Mouse (Mus musculus): Measurements from ENCODE around the gene Serpine1. TPM values are rescaled to one million over a fixed set of nuclear protein-coding genes. Genes with fewer than 3 reads are reported as not detected.

Serpine1 gene
- total RNA-seq, 2 experiments from 2014 or later: 0.70 to 0.89 TPM

DNA sequence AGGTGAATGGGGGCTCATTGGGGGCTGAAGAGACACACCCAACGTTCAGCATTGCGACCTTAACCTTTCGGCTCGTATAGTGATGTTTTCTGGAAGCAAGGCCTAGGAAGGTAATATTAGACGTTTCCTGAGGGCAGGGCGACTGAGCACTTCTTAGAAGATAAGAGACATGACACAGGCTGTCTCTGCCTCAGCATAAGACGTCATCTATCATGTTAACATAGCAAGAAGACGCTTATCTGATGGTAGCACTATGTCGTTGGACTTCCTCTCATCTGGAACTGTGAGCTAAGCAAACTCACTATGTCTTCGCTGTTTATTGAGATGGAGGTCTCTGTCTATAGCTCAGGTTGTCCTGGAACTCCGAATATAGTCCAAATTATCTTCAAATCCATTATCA, 26.4 kb upstream of the Serpine1 start:
- no peak for DNase-seq (ENCODE audit: low spot score in 2 of 2)

DNA sequence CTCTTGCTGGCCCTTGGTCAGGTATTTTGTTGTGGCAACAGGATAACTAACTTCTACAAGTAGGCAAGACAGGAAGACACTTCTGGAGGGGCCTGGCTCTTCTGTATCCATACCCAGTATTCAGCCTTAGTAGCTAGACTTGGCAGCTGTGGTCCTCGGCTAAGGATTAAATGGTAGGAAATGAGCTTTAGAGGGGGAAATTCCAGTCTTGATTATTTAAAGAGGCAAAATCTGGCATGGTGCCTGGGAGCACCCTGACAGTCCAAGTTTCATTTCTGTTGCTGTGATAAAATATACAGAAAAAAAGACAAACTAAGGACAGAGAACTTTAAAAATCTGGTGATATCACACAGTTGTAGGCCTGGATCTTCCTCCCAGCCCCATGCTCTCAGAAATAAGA, 24.0 kb upstream of the Serpine1 start:
- DNase-seq (ENCODE audit: low spot score in 2 of 2): peak; percentile 55 to 57

DNA sequence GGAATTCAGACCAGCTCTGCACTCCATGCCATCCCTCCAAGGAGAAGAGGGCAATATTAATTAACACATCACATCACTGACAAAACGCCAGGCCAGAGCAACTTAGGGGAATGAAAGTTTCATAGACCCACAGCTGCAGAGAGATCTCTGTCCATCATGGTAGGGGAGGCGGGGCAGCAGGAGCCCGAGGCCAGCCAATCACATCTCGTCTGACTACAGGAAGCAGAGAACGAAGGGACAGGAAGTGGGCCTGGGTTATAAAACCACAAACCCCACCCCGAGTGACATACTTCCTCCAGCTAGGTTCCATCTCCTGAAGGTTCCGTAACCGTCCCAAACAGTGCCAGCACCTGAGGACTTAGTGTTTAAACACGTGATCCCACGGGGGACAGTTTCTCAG, 23.1 kb upstream of the Serpine1 start:
- DNase-seq (ENCODE audit: low spot score in 2 of 2): no peak

DNA sequence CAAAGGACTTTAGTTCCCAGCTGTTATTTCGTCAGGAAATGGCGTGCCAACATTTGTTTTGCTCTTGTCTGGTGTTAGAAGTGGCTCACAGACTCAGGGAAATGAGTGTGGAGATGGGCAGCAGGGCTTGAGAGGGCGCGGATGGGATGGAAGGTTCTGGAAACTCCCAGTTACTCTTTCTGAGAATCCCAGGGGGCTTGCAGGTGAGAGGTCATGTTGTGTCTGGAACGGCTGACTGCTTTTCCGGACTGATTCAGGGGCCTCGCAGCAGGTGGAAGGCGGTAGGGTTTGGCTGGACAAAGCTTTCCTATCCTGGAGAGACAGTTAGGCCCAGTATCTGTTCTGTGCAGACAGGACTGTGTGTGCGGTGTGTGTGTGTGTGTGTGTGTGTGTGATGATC, 21.7 kb upstream of the Serpine1 start:
- DNase-seq (ENCODE audit: low spot score in 2 of 2): no peak

DNA sequence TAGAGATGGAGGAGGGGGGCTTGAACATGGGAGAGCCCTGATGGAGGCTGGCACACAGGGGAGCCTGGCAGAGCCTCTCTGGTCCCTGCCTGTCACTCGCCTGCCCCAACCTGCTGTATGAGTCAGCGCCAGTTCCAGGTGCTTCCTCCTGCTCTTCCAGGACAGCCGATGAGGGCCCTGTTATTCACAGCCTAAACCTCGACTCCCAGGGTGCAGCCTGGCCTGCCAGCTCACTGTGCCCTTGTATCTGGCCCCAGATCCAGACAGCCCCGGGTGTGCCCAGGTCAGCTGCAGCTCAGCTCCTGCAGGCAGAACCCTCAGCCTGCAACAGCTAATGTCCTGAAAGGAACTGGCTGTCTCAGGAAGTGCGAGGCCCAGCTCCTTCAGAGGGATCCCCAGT, 19.5 kb upstream of the Serpine1 start:
- DNase-seq (ENCODE audit: low spot score in 2 of 2): no peak

DNA sequence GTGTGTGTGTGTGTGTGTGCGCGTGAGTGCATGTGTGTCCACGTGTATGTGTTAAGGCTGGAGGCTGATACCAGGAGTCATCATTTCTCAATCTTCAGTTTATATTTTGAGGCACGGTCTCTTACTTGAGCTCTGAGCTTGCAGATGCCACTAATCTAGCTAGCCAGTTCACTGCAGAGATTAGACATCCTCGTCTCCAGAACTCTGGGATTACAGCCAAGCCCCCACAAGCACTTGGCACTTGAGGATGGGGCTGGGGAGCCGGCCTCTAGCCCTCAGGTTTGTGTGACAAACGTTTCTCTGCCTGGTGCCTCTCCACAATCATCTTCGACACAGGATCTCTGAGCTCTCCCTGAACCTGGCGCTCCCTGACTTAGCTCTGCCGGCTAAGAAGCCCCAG, 18.8 kb upstream of the Serpine1 start:
- DNase-seq (ENCODE audit: low spot score in 2 of 2): no peak

DNA sequence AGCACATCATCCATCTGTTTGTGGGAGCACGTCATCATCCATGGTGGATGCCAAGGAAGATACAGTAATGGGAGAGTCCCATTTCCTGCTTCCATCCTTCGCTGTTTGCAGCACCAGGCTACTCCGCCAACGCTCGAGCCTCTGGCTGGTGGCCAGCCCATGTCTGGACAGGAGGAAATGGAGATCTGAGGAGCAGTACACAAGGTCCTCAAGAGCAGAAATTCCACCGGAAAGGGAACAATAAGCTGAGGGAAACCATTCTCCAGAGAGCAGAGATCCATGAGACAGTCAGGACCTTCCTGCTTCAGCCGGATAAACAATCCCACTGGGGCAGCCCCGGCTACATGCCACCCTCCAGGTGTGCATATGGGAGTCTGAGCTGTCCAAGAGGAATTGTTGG, 15.3 kb upstream of the Serpine1 start:
- no peak for DNase-seq (ENCODE audit: low spot score in 2 of 2)

DNA sequence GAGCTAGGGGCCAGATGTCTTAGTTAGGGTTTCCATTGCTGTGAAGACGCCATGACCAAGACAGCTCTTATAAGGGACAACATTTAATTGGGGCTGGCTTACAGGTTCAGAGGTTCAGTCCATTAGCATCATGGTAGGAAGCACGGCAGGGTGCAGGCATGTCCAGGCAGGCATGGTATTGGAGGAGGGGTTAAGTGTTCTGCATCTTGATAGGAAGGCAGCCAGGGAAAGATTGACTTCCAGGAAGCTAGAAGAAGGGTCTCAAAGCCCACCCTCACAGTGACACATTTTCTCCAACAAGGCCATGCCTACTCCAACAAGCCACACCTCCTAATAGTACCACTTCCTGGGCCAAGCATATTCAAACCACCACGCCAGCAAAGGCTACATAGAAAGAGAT, 13.7 kb upstream of the Serpine1 start:
- DNase-seq (ENCODE audit: low spot score in 2 of 2): no peak

DNA sequence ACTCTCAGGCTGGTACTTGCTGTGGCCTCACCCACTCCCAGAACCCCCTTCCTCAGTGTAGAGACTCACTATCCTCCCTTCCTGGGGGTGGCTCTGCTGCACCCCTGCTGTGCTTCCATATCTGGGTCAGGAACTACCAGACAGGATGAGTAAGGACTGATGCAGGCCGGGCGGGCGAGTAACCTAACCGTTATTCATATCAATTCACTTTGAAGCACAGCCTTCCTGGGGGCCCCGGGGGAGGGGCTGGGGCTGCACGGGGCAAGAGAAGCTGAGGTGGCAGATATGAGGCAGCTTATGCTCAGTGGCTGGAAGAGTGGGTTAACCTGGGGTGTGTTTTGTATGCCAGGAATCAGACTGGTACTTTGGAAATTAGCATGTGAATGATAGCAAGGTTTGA, 13.0 kb upstream of the Serpine1 start:
- DNase-seq (ENCODE audit: low spot score in 2 of 2): no peak

GRCm38 (mm10) chr5:137083051-137083450, 11.0 kb upstream of the Serpine1 start:
- DNase-seq (ENCODE audit: low spot score in 2 of 2): no peak

GRCm38 (mm10) chr5:137079849-137080248, 7.8 kb upstream of the Serpine1 start:
- no peak for DNase-seq (ENCODE audit: low spot score in 2 of 2)

- DNase-seq (ENCODE audit: low spot score in 2 of 2): no peak
Observed at GRCm38 (mm10) chr5:137078616-137079015, 6.5 kb upstream of the Serpine1 start.

GRCm38 (mm10) chr5:137078041-137078440, 6.0 kb upstream of the Serpine1 start:
- DNase-seq (ENCODE audit: low spot score in 2 of 2): no peak

GRCm38 (mm10) chr5:137077187-137077586, 5.1 kb upstream of the Serpine1 start:
- DNase-seq (ENCODE audit: low spot score in 2 of 2): no peak

DNA sequence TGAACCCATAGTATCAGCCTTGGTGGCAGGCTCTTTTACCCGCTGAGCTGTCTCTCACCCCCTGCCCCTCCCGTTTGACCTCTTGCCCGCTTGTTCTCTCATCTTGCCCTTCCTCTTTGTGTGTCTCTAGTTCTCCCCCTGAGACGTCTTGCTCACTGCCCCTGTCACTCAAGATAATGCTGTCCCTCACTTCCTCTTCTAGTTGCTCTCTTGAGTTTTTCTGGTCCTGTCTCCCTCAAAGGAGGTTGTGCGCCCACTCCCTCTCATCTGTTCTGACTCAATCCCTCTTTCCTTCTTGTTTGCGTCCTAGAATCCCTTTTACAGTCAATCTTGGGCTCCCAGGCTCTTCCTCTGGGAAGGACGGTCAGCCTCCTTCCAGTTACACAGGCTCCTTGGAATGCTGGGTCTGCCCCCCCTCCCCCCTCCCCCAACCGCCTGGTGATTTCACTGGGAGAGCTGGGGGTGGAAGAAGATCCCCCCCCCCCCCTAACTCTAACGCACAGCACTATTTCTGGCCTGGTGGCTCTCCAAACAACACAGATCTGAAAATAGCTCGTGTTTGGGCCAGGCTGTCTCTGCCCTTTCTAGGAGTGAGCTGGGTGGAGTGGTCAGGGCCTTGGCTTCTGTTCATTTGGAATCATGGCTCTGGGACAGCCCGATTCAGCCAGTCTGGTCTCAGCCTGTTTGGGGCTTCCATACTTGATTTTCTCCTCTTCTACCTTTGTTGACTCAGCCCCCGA, 4.3 kb upstream of the Serpine1 start:
- peak in 1 of 2 experiments; percentile 8 for DNase-seq (ENCODE audit: low spot score in 2 of 2)

GRCm38 (mm10) chr5:137075726-137076125, 3.7 kb upstream of the Serpine1 start:
- no peak for DNase-seq (ENCODE audit: low spot score in 2 of 2)

DNA sequence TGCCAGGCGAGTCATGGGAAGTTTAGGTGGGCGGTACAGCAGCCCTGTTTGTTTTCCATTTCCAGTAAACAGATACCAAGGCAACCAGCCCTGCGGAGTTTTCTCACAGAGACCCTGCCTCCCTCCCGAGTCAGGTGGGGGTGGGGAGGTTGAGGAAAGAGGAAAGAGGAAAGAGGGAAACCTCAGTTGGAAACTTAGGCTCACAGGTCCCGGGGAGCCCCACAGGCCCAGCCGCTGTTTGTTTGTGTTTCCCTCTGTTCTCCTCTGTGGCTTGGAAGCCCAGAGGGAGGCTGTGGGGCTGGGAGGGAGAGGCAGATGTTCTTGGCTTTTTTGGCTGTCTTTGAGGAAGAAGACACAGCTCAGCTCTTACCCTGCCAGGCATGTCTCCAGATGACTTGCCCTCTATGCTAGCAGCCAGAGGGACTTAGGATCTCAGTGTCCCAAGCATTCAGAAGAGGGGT, 2.2 kb upstream of the Serpine1 start:
- DNase-seq (ENCODE audit: low spot score in 2 of 2): peak in 1 of 2 experiments; percentile 11

GRCm38 (mm10) chr5:137073141-137073540, 1.1 kb upstream of the Serpine1 start:
- DNase-seq (ENCODE audit: low spot score in 2 of 2): no peak

- no peak for DNase-seq (ENCODE audit: low spot score in 2 of 2)
Observed at GRCm38 (mm10) chr5:137070881-137071605, 1.0 kb downstream of the Serpine1 start.

DNA sequence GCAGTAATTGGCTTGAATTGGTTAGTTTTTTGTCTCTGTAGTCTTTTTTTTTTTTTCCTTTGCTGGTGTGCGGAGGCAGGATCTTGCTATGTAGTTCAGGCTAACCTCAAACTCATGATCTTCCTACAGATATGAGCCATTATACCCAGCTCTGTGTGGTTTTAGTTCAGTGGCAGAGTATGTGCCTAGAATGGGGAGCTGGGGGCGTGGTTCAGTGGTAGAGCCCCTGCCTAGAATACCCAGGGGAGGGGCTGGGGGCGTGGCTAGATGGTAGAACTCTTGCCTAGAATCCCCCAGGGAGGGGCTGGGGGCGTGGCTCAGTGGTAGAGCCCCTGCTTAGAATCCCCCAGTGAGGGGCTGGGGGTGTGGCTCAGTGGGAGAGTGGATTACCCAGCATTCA, 3.4 kb downstream of the Serpine1 start:
- no peak for DNase-seq (ENCODE audit: low spot score in 2 of 2)

DNA sequence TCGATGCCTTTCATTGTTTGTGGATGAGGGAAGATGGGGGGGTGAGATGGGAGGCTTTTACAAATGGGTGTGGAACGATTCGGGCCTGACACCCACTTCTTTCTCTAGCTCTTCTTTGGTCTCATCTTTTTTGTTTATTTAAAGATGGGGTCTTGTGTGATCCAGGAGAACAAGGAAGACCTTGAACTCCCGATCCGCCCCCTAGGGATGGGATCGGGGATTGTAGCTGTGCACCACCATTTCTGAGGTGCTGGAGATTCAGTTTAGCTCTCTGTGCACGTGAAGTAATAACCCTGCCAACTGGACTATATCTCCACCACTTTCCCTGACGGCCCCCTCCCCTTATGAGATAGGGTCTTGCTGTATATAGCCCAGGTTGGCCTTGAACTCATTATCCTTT, 6.1 kb downstream of the Serpine1 start:
- DNase-seq (ENCODE audit: low spot score in 2 of 2): no peak

DNA sequence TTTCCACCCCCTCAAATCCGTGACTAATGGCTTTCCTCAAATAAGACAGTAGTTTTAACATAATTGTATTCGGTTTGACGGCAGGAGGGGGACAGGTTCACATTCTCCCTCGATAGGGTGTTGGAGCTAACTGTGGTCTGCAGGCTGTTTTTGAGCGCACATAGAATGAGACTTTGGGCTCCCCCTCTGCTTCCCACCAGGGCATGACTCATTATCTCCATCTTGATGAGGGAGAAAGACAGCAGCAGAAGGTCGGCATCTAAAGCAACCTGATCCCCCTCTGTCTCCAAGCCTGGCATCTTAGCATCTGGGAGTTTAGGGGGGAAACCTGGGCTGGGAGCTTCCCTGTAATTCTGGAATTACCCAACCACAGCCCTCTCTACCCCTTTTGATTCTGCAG, 6.6 kb downstream of the Serpine1 start:
- DNase-seq (ENCODE audit: low spot score in 2 of 2): no peak

DNA sequence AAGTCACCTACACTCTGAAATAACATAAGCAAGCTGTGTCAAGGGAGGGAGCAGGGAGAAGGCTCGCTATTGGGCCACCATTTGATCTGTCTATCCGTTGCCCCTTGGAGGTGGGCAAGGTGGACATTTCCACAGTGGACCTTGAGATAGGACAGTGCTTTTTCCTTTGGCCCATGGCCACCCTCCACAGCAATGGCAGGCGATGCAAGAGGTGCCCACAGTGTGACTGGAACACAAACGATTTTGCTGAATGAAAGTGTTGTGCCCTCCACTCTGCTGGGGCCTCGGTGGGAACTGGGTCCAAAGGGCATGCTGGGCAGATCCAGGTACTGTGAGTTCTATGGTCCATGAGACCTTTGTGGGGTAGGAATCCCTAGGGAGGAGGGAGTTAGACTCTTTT, 9.5 kb downstream of the Serpine1 start:
- DNase-seq (ENCODE audit: low spot score in 2 of 2): no peak
